Mouse (Mus musculus): Measurements from ENCODE around the gene Rpl13a. TPM values are rescaled to one million over a fixed set of nuclear protein-coding genes. Genes with fewer than 3 reads are reported as not detected.
"Not testable (repeated sequence)": the region's sequence is repeated elsewhere in the genome, so short reads cannot be mapped to it uniquely, and the experiment has no call there.

The Rpl13a gene
- polyA plus RNA-seq, 1 experiment, result 859 TPM

- TF ChIP-seq POLR2A (IDR thresholded peaks at IDR 0.05; ENCODE audit: control insufficient read depth, low read depth, low read length) (no peak), CTCF (IDR thresholded peaks at IDR 0.05; ENCODE audit: control insufficient read depth, insufficient read depth, insufficient replicate concordance, low read depth, low read length) (no peak)
- Histone ChIP-seq H3K27ac (ENCODE audit: control insufficient read depth, insufficient read depth, low read depth, low read length) (no peak overlapping the region), H3K4me1 (ENCODE audit: control insufficient read depth, insufficient read depth, low read length) (peaks cover 20% of the 10 kb centered on the region), H3K36me3 (ENCODE audit: control insufficient read depth, insufficient read depth, low read length) (no peaks in the 10 kb centered on the region; the same call in 1 of the 2 replicates), H3K4me3 (ENCODE audit: control insufficient read depth, low read depth, low read length) (no peak overlapping the region; the same call in none of the 2 replicates), H3K27me3 (ENCODE audit: control insufficient read depth, insufficient read depth, low read length) (no peaks in the 10 kb centered on the region)
Observed at GRCm38 (mm10) chr7:45126844-45127699, 1.5 kb downstream of the Rpl13a start.

- Histone ChIP-seq H3K4me1 (ENCODE audit: control insufficient read depth, insufficient read depth, low read length) (peaks cover 20% of the 10 kb centered on the region), H3K27me3 (ENCODE audit: control insufficient read depth, insufficient read depth, low read length) (no peaks in the 10 kb centered on the region), H3K27ac (ENCODE audit: control insufficient read depth, insufficient read depth, low read depth, low read length) (no peak overlapping the region), H3K4me3 (ENCODE audit: control insufficient read depth, low read depth, low read length) (no peak overlapping the region; the same call in 1 of the 2 replicates), H3K36me3 (ENCODE audit: control insufficient read depth, insufficient read depth, low read length) (no peaks in the 10 kb centered on the region; the same call in 1 of the 2 replicates)
- TF ChIP-seq POLR2A (IDR thresholded peaks at IDR 0.05; ENCODE audit: control insufficient read depth, low read depth, low read length) (no peak), CTCF (IDR thresholded peaks at IDR 0.05; ENCODE audit: control insufficient read depth, insufficient read depth, insufficient replicate concordance, low read depth, low read length) (no peak)
Observed at GRCm38 (mm10) chr7:45126147-45126843, 2.3 kb downstream of the Rpl13a start.

GRCm38 (mm10) chr7:45125649-45126048 lies 2.9 kb downstream of the Rpl13a start:
- H3K36me3 ChIP-seq (ENCODE audit: control insufficient read depth, insufficient read depth, low read length); H3K27me3 ChIP-seq (ENCODE audit: control insufficient read depth, insufficient read depth, low read length); H3K27ac ChIP-seq (ENCODE audit: control insufficient read depth, insufficient read depth, low read depth, low read length): not testable (repeated sequence)
- H3K4me3 ChIP-seq (ENCODE audit: control insufficient read depth, low read depth, low read length), result peak overlapping the region; percentile 68; the same call in 1 of the 2 replicates
- H3K4me1 ChIP-seq (ENCODE audit: control insufficient read depth, insufficient read depth, low read length), result peaks cover 20% of the 10 kb centered on the region

GRCm38 (mm10) chr7:45125144-45125600 lies 3.4 kb downstream of the Rpl13a start:
- peaks cover 18% of the 10 kb centered on the region for H3K4me1 ChIP-seq (ENCODE audit: control insufficient read depth, insufficient read depth, low read length)

GRCm38 (mm10) chr7:45124224-45125143 lies 4.1 kb downstream of the Rpl13a start, which contains the start of gene Rps11:
Gene Rps11 (minus strand): TSS chr7:45124439.
- peak within 1 kb of the TSS; percentile 96 for H3K27ac ChIP-seq (ENCODE audit: control insufficient read depth, insufficient read depth, low read depth, low read length)
- no peaks in the 10 kb centered on the region; the same call in none of the 2 replicates for H3K36me3 ChIP-seq (ENCODE audit: control insufficient read depth, insufficient read depth, low read length)
- H3K4me3 ChIP-seq (ENCODE audit: control insufficient read depth, low read depth, low read length), result peak within 1 kb of the TSS; percentile 94
- peaks cover 16% of the 10 kb centered on the region for H3K4me1 ChIP-seq (ENCODE audit: control insufficient read depth, insufficient read depth, low read length)
- H3K27me3 ChIP-seq (ENCODE audit: control insufficient read depth, insufficient read depth, low read length), result no peaks in the 10 kb centered on the region
- TF ChIP-seq CTCF (IDR thresholded peaks at IDR 0.05; ENCODE audit: control insufficient read depth, insufficient read depth, insufficient replicate concordance, low read depth, low read length), result no peak
- peak; percentile 90 for TF ChIP-seq POLR2A (IDR thresholded peaks at IDR 0.05; ENCODE audit: control insufficient read depth, low read depth, low read length)

More at GRCm38 (mm10) chr7:45125144-45125600, 3.4 kb downstream of the Rpl13a start:
- TF ChIP-seq CTCF (IDR thresholded peaks at IDR 0.05; ENCODE audit: control insufficient read depth, insufficient read depth, insufficient replicate concordance, low read depth, low read length) (no peak), POLR2A (IDR thresholded peaks at IDR 0.05; ENCODE audit: control insufficient read depth, low read depth, low read length) (no peak)
- Histone ChIP-seq H3K4me3 (ENCODE audit: control insufficient read depth, low read depth, low read length) (peak overlapping the region; percentile 68), H3K27me3 (ENCODE audit: control insufficient read depth, insufficient read depth, low read length) (no peaks in the 10 kb centered on the region), H3K27ac (ENCODE audit: control insufficient read depth, insufficient read depth, low read depth, low read length) (0 out of 2 replicates have a peak overlapping the region, but pooled peaks have one; percentile 23), H3K36me3 (ENCODE audit: control insufficient read depth, insufficient read depth, low read length) (no peaks in the 10 kb centered on the region; the same call in none of the 2 replicates)

GRCm38 (mm10) chr7:45123186-45123570 lies 5.4 kb downstream of the Rpl13a start:
- no peak for TF ChIP-seq POLR2A (IDR thresholded peaks at IDR 0.05; ENCODE audit: control insufficient read depth, low read depth, low read length)
- Histone ChIP-seq H3K4me1 (ENCODE audit: control insufficient read depth, insufficient read depth, low read length) (peaks cover 16% of the 10 kb centered on the region), H3K27me3 (ENCODE audit: control insufficient read depth, insufficient read depth, low read length) (no peaks in the 10 kb centered on the region), H3K4me3 (ENCODE audit: control insufficient read depth, low read depth, low read length) (peak overlapping the region; percentile 94), H3K27ac (ENCODE audit: control insufficient read depth, insufficient read depth, low read depth, low read length) (peak overlapping the region; percentile 96), H3K36me3 (ENCODE audit: control insufficient read depth, insufficient read depth, low read length) (no peaks in the 10 kb centered on the region; the same call in none of the 2 replicates)

All from testis, adult 2 months (tissue).